Mouse (Mus musculus) embryonic facial prominence, embryonic 13.5 days (tissue): ENCODE results near the gene Tmod2. TPM values are rescaled to one million over a fixed set of nuclear protein-coding genes. Genes with fewer than 3 reads are reported as not detected.
A peak's percentile ranks its signal among the peaks of the same experiment; 100 is the strongest.
"Not testable (repeated sequence)": the region's sequence is repeated elsewhere in the genome, so short reads cannot be mapped to it uniquely, and the experiment has no call there.

Experiments
- ATAC-seq: fragments of 200-750 bp; cut with Nextera tagmentation; 2 replicates; pipeline ENCODE4 v1.8.0; 2017; ENCODE audit warnings: low read depth; ENCODE audit not compliant: insufficient number of reproducible peaks, insufficient read depth, low FRiP score, low TSS enrichment
- H3K27ac ChIP-seq: fragments of 300-500 bp; sonication (generic); 2 replicates; pipeline ENCODE4 v1.5.1; 2015; ENCODE audit warnings: moderate library complexity, mild to moderate bottlenecking, inconsistent platforms
- H3K27me3 ChIP-seq: fragments of 300-500 bp; sonication (generic); 2 replicates; pipeline ENCODE4 v1.6.1; 2015; ENCODE audit warnings: mild to moderate bottlenecking, inconsistent platforms
- H3K36me3 ChIP-seq: fragments of 300-500 bp; sonication (generic); 2 replicates; pipeline ENCODE4 v1.6.1; 2015; ENCODE audit warnings: mild to moderate bottlenecking, inconsistent platforms
- H3K4me1 ChIP-seq: fragments of 300-500 bp; sonication (generic); 2 replicates; pipeline ENCODE4 v1.6.1; 2015; ENCODE audit warnings: inconsistent platforms
- H3K4me2 ChIP-seq: fragments of 300-500 bp; sonication (generic); 2 replicates; pipeline ENCODE4 v1.6.1; 2015; ENCODE audit warnings: moderate library complexity, mild to moderate bottlenecking, inconsistent platforms
- H3K4me3 ChIP-seq: fragments of 300-500 bp; sonication (generic); 2 replicates; pipeline ENCODE4 v1.5.1; 2015; ENCODE audit warnings: mild to moderate bottlenecking, inconsistent platforms
- H3K9ac ChIP-seq: fragments of 300-500 bp; sonication (generic); 2 replicates; pipeline ENCODE4 v1.6.1; 2015; ENCODE audit warnings: mild to moderate bottlenecking, inconsistent platforms
- H3K9me3 ChIP-seq: fragments of 300-500 bp; sonication (generic); 2 replicates; pipeline ENCODE4 v1.6.1; 2016; ENCODE audit warnings: inconsistent platforms
- WGBS: fragments of 180-500 bp; shearing (Covaris S2); methylation state at CpG from one replicate; pipeline ENCODE4 v1.1.7; 2015; ENCODE audit warnings: mixed read lengths; 5-methylcytosine and 5-hydroxymethylcytosine counted together
- polyA plus RNA-seq: library from polyadenylated mRNA; unstranded; fragments of >200 nt; fragmentation: Nextera tagmentation; extraction: Ambion mirVana; gene quantifications from 2 replicates; pipeline ENCODE4 v1.2.1, GENCODE M21; 2015

Tmod2 gene
- polyA plus RNA-seq, 1 experiment from 2014 or later, result 19.8 TPM

- H3K36me3 ChIP-seq, result no peaks in the 10 kb centered on the region
- peaks cover 19% of the 10 kb centered on the region for H3K4me1 ChIP-seq
- H3K4me2 ChIP-seq, result peak within 1 kb of the TSS; percentile 84
- peak within 1 kb of the TSS; percentile 92 for H3K27ac ChIP-seq
- H3K27me3 ChIP-seq, result no peaks in the 10 kb centered on the region
- under 1% methylated on average over 86 of the region's 94 CpGs for WGBS
- H3K9me3 ChIP-seq, result no peaks in the 10 kb centered on the region
- peak; percentile 87 for ATAC-seq
- H3K9ac ChIP-seq, result peak within 1 kb of the TSS; percentile 94
- peak within 1 kb of the TSS; percentile 79 for H3K4me3 ChIP-seq
Measured at GRCm38 (mm10) chr9:75625556-75626307, 14.6 kb upstream of the Tmod2 start, which contains the start of gene Lysmd2. Gene Lysmd2 (plus strand): TSS chr9:75625741.

GRCm38 (mm10) chr9:75624983-75625555 lies 13.9 kb upstream of the Tmod2 start:
- Histone ChIP-seq H3K9me3 (no peaks in the 10 kb centered on the region), H3K36me3 (no peaks in the 10 kb centered on the region), H3K4me3 (peak overlapping the region; percentile 79), H3K27ac (peak overlapping the region; percentile 92), H3K9ac (peak overlapping the region; percentile 94), H3K27me3 (no peaks in the 10 kb centered on the region), H3K4me2 (peak overlapping the region; percentile 84), H3K4me1 (peaks cover 17% of the 10 kb centered on the region; the same call in 1 of the 2 replicates)
- ATAC-seq, result peak; percentile 62
- WGBS, result 14% methylated on average over 18 of the region's 18 CpGs

GRCm38 (mm10) chr9:75621428-75621827 lies 10.3 kb upstream of the Tmod2 start:
- peaks cover 8% of the 10 kb centered on the region; the same call in 1 of the 2 replicates for H3K4me1 ChIP-seq
- no peak overlapping the region for H3K27ac ChIP-seq
- 81% methylated on average over 3 of the region's 3 CpGs for WGBS
- no peaks in the 10 kb centered on the region for H3K9me3 ChIP-seq
- H3K27me3 ChIP-seq, result no peaks in the 10 kb centered on the region
- ATAC-seq, result no peak
- no peak overlapping the region for H3K4me2 ChIP-seq
- H3K36me3 ChIP-seq, result no peaks in the 10 kb centered on the region
- H3K4me3 ChIP-seq, result no peak overlapping the region
- H3K9ac ChIP-seq, result no peak overlapping the region

GRCm38 (mm10) chr9:75619761-75620160 lies 8.6 kb upstream of the Tmod2 start:
- H3K4me1 ChIP-seq, H3K4me2 ChIP-seq, H3K9me3 ChIP-seq, H3K4me3 ChIP-seq, H3K27ac ChIP-seq, H3K9ac ChIP-seq, H3K36me3 ChIP-seq, H3K27me3 ChIP-seq, ATAC-seq: not testable (repeated sequence)
- WGBS, result 93% methylated on average over 2 of the region's 2 CpGs

- Histone ChIP-seq H3K4me3 (no peak overlapping the region), H3K9ac (no peak overlapping the region), H3K27ac (no peak overlapping the region), H3K4me2 (no peak overlapping the region), H3K4me1 (no peaks in the 10 kb centered on the region), H3K27me3 (no peaks in the 10 kb centered on the region), H3K36me3 (no peaks in the 10 kb centered on the region), H3K9me3 (no peaks in the 10 kb centered on the region)
- 0 out of 2 replicates have a peak, but pooled peaks have one; percentile 20 for ATAC-seq
- 82% methylated on average over 6 of the region's 6 CpGs for WGBS
Measured at GRCm38 (mm10) chr9:75618836-75619400, 7.8 kb upstream of the Tmod2 start.

GRCm38 (mm10) chr9:75616560-75616959 lies 5.4 kb upstream of the Tmod2 start:
- no peak overlapping the region for H3K9ac ChIP-seq
- H3K4me3 ChIP-seq, result no peak overlapping the region
- no peak overlapping the region for H3K27ac ChIP-seq
- no peaks in the 10 kb centered on the region for H3K36me3 ChIP-seq
- no peaks in the 10 kb centered on the region for H3K9me3 ChIP-seq
- no peak overlapping the region for H3K4me2 ChIP-seq
- no peaks in the 10 kb centered on the region for H3K4me1 ChIP-seq
- 69% methylated on average over 3 of the region's 3 CpGs for WGBS
- no peaks in the 10 kb centered on the region for H3K27me3 ChIP-seq
- no peak for ATAC-seq

GRCm38 (mm10) chr9:75609965-75610364 lies 1.2 kb downstream of the Tmod2 start:
- WGBS, result 13% methylated on average over 16 of the region's 16 CpGs
- no peak for ATAC-seq
- peaks cover 3% of the 10 kb centered on the region; the same call in 1 of the 2 replicates for H3K4me1 ChIP-seq
- H3K27ac ChIP-seq, result no peak overlapping the region
- H3K4me3 ChIP-seq, result peak overlapping the region; percentile 69
- no peaks in the 10 kb centered on the region for H3K36me3 ChIP-seq
- H3K9me3 ChIP-seq, result no peaks in the 10 kb centered on the region
- H3K27me3 ChIP-seq, result peaks cover 7% of the 10 kb centered on the region; the same call in 1 of the 2 replicates
- peak overlapping the region; percentile 97 for H3K4me2 ChIP-seq
- peak overlapping the region; percentile 40; the same call in 1 of the 2 replicates for H3K9ac ChIP-seq

- no peaks in the 10 kb centered on the region for H3K36me3 ChIP-seq
- peaks cover 3% of the 10 kb centered on the region; the same call in 1 of the 2 replicates for H3K4me1 ChIP-seq
- H3K27ac ChIP-seq, result no peak overlapping the region
- 62% methylated on average over 1 of the region's 1 CpGs for WGBS
- no peak overlapping the region for H3K4me3 ChIP-seq
- no peak overlapping the region for H3K9ac ChIP-seq
- ATAC-seq, result no peak
- H3K9me3 ChIP-seq, result no peaks in the 10 kb centered on the region
- H3K4me2 ChIP-seq, result no peak overlapping the region; the same call in 1 of the 2 replicates
- peaks cover 7% of the 10 kb centered on the region; the same call in 1 of the 2 replicates for H3K27me3 ChIP-seq
Measured at GRCm38 (mm10) chr9:75609505-75609904, 1.6 kb downstream of the Tmod2 start.

GRCm38 (mm10) chr9:75607496-75607895 lies 3.6 kb downstream of the Tmod2 start:
- H3K27ac ChIP-seq, result no peak overlapping the region
- H3K9ac ChIP-seq, result no peak overlapping the region
- no peaks in the 10 kb centered on the region for H3K9me3 ChIP-seq
- H3K4me3 ChIP-seq, result no peak overlapping the region
- no peak for ATAC-seq
- 91% methylated on average over 4 of the region's 4 CpGs for WGBS
- no peaks in the 10 kb centered on the region for H3K36me3 ChIP-seq
- H3K27me3 ChIP-seq, result peaks cover 7% of the 10 kb centered on the region; the same call in 1 of the 2 replicates
- H3K4me1 ChIP-seq, result peaks cover 3% of the 10 kb centered on the region; the same call in 1 of the 2 replicates
- no peak overlapping the region for H3K4me2 ChIP-seq

GRCm38 (mm10) chr9:75601510-75601909 lies 9.6 kb downstream of the Tmod2 start:
- Histone ChIP-seq H3K4me1 (peaks cover 13% of the 10 kb centered on the region), H3K9me3 (no peaks in the 10 kb centered on the region), H3K27me3 (no peaks in the 10 kb centered on the region), H3K4me3 (no peak overlapping the region), H3K4me2 (no peak overlapping the region), H3K9ac (no peak overlapping the region), H3K36me3 (no peaks in the 10 kb centered on the region), H3K27ac (no peak overlapping the region)
- no peak for ATAC-seq
- 38% methylated on average over 12 of the region's 12 CpGs for WGBS

GRCm38 (mm10) chr9:75600166-75600934 lies 10.8 kb downstream of the Tmod2 start:
- no peak overlapping the region for H3K4me3 ChIP-seq
- no peak for ATAC-seq
- H3K9ac ChIP-seq, result no peak overlapping the region
- no peak overlapping the region for H3K27ac ChIP-seq
- WGBS, result 80% methylated on average over 7 of the region's 7 CpGs
- H3K4me1 ChIP-seq, result peaks cover 13% of the 10 kb centered on the region
- no peaks in the 10 kb centered on the region for H3K27me3 ChIP-seq
- H3K36me3 ChIP-seq, result no peaks in the 10 kb centered on the region
- H3K9me3 ChIP-seq, result no peaks in the 10 kb centered on the region
- no peak overlapping the region for H3K4me2 ChIP-seq
